18 mouse cellular contexts compared by ENCODE assay signal in genomic region chr19:10972660-10973059, GRCm38 (mm10). TPM values are rescaled to one million over a fixed set of nuclear protein-coding genes. Genes with fewer than 3 reads are reported as not detected.
"Had no signal": no experiment of that assay in that cellular context is flagged by ENCODE, and none has a peak within 500 bp of the region (broad histone marks: within the 10 kb centered on the region; RNA-seq: fewer than 3 reads in every experiment).

No protein-coding gene starts in this region.

- H3K36me3 ChIP-seq: limb, embryonic 13.5 days; midbrain, embryonic 10.5 days; neural tube, embryonic 15.5 days had no signal

- H3K27ac ChIP-seq: limb, embryonic 13.5 days; liver, embryonic 14.5 days; midbrain, embryonic 10.5 days; neural tube, embryonic 15.5 days had no signal

- H3K9me3 ChIP-seq: neural tube, embryonic 15.5 days had no signal

- H3K27me3 ChIP-seq: limb, embryonic 13.5 days; neural tube, embryonic 15.5 days had no signal

- ATAC-seq: lung, postnatal 0 days had no signal

- H3K4me3 ChIP-seq: limb, embryonic 13.5 days; midbrain, embryonic 10.5 days; myocyte; neural tube, embryonic 15.5 days had no signal

- H3K4me1 ChIP-seq: midbrain, embryonic 10.5 days; neural tube, embryonic 15.5 days had no signal

- DNase-seq: kidney, postnatal 10 days; kidney, postnatal 4 days; left cerebral cortex, postnatal 4 days; lung, adult 2 months; lung, postnatal 4 days; midbrain, embryonic 14.5 days; right cerebral cortex, adult 18-20 months; right cerebral cortex, postnatal 25 days had no signal

- H3K4me2 ChIP-seq: limb, embryonic 13.5 days; neural tube, embryonic 15.5 days had no signal

- H3K9ac ChIP-seq: limb, embryonic 13.5 days; liver, embryonic 14.5 days; neural tube, embryonic 15.5 days had no signal

RNA-seq across cellular contexts. Expression of gene Ms4a10, which starts 1.8 kb away (rescaled TPM):
- polyA plus RNA-seq: kidney, embryonic 14.5 days; limb, embryonic 13.5 days; liver, adult 2 months; lung, adult 2 months; lung, postnatal 0 days; midbrain, embryonic 10.5 days; midbrain, embryonic 14.5 days; neural tube, embryonic 11.5 days; neural tube, embryonic 15.5 days had no signal

RNA-seq across cellular contexts. Expression of gene Ms4a15, which starts 20.4 kb away (rescaled TPM):
- polyA plus RNA-seq: kidney, embryonic 14.5 days; limb, embryonic 13.5 days; liver, adult 2 months; liver, embryonic 14.5 days; midbrain, embryonic 10.5 days; midbrain, embryonic 14.5 days; myocyte; neural tube, embryonic 11.5 days; neural tube, embryonic 15.5 days; urinary bladder, adult 2 months had no signal

RNA-seq across cellular contexts. Expression of gene Ptgdr2, which starts 35.7 kb away (rescaled TPM):
- polyA plus RNA-seq: kidney, embryonic 14.5 days; liver, adult 2 months; neural tube, embryonic 11.5 days; neural tube, embryonic 15.5 days had no signal

RNA-seq across cellular contexts. Expression of gene Ms4a18, which starts 45.2 kb away (rescaled TPM):
- polyA plus RNA-seq: kidney, embryonic 14.5 days; limb, embryonic 13.5 days; liver, adult 2 months; liver, embryonic 14.5 days; lung, adult 2 months; lung, postnatal 0 days; midbrain, embryonic 10.5 days; midbrain, embryonic 14.5 days; neural tube, embryonic 11.5 days; neural tube, embryonic 15.5 days; urinary bladder, adult 2 months had no signal
